Mouse (Mus musculus) midbrain, embryonic 15.5 days (tissue): ENCODE data around the gene Bcl2l15. TPM values are rescaled to one million over a fixed set of nuclear protein-coding genes. Genes with fewer than 3 reads are reported as not detected.
"Not testable (repeated sequence)": the region's sequence is repeated elsewhere in the genome, so short reads cannot be mapped to it uniquely, and the experiment has no call there.

ENCODE experiments used
- ATAC-seq: fragments of 200-750 bp; cut with Nextera tagmentation; replicated peaks from 2 replicates; pipeline ENCODE4 v1.8.0; 2017; ENCODE audit warnings: moderate TSS enrichment
- H3K27ac ChIP-seq: fragments of 300-500 bp; sonication (generic); 2 replicates; pipeline ENCODE4 v1.5.1; 2015; ENCODE audit warnings: mild to moderate bottlenecking, inconsistent platforms
- H3K27me3 ChIP-seq: fragments of 300-500 bp; sonication (generic); replicated peaks from 2 replicates; pipeline ENCODE4 v1.6.1; 2015; ENCODE audit warnings: inconsistent platforms
- H3K36me3 ChIP-seq: fragments of 300-500 bp; sonication (generic); replicated peaks from 2 replicates; pipeline ENCODE4 v1.6.1; 2015; ENCODE audit warnings: inconsistent platforms
- H3K4me1 ChIP-seq: fragments of 300-500 bp; sonication (generic); 2 replicates; pipeline ENCODE4 v1.6.1; 2015; ENCODE audit warnings: inconsistent platforms
- H3K4me2 ChIP-seq: fragments of 300-500 bp; sonication (generic); 2 replicates; pipeline ENCODE4 v1.6.1; 2015; ENCODE audit warnings: inconsistent platforms, mild to moderate bottlenecking, moderate library complexity
- H3K4me3 ChIP-seq: fragments of 300-500 bp; sonication (generic); 2 replicates; pipeline ENCODE4 v1.5.1; 2015; ENCODE audit warnings: mild to moderate bottlenecking, inconsistent platforms
- H3K9ac ChIP-seq: fragments of 300-500 bp; sonication (generic); 2 replicates; pipeline ENCODE4 v1.6.1; 2015; ENCODE audit warnings: mild to moderate bottlenecking, inconsistent platforms
- H3K9me3 ChIP-seq: fragments of 300-500 bp; sonication (generic); 2 replicates; pipeline ENCODE4 v1.6.1; 2016; ENCODE audit warnings: inconsistent platforms
- WGBS: fragments of 180-500 bp; shearing (Covaris S2); methylation state at CpG from one replicate; pipeline ENCODE4 v1.1.7; 2015; ENCODE audit warnings: mixed read lengths; 5-methylcytosine and 5-hydroxymethylcytosine counted together
- polyA plus RNA-seq: library from polyadenylated mRNA; unstranded; fragments of >200 nt; fragmentation: Nextera tagmentation; extraction: Ambion mirVana; gene quantifications from 2 replicates; pipeline ENCODE4 v1.2.1, GENCODE M21; 2015

Gene Bcl2l15
- polyA plus RNA-seq, 1 experiment from 2014 or later, result 0.18 TPM

GRCm38 (mm10) chr3:103801631-103802531, 30.5 kb upstream of the Bcl2l15 start:
- Histone ChIP-seq H3K4me3 (no peak overlapping the region), H3K4me2 (no peak overlapping the region), H3K9ac (no peak overlapping the region), H3K4me1 (no peaks in the 10 kb centered on the region), H3K36me3 (peaks cover 17% of the 10 kb centered on the region), H3K27me3 (no peaks in the 10 kb centered on the region), H3K9me3 (no peaks in the 10 kb centered on the region), H3K27ac (no peak overlapping the region)
- no peak for ATAC-seq
- WGBS, result 79% methylated on average over 10 of the region's 10 CpGs

GRCm38 (mm10) chr3:103802861-103803260, 29.5 kb upstream of the Bcl2l15 start:
- Histone ChIP-seq H3K9me3 (no peaks in the 10 kb centered on the region), H3K4me1 (peaks cover 5% of the 10 kb centered on the region), H3K9ac (no peak overlapping the region), H3K27me3 (no peaks in the 10 kb centered on the region), H3K4me2 (no peak overlapping the region), H3K27ac (no peak overlapping the region), H3K4me3 (no peak overlapping the region), H3K36me3 (peaks cover 17% of the 10 kb centered on the region)
- 89% methylated on average over 8 of the region's 8 CpGs for WGBS
- no peak for ATAC-seq

DNA sequence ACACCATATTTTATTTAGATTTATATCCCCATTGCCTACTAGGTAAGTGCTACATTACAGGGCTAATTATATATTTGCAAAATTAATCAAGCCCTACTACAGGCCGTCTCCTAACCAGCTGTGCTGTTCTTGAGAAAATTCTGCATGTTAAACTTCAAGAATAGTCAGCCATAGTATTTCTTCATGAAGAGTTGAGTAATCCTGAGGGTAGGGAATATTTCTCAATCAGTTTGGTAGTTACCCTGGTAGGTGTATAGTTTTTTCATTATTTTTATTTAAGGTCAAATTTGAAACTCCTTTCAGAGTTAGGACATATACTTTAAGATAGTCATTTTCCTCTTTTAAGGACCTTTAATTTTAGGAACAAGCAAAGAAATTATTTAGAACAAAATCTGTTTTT, 26.7 kb upstream of the Bcl2l15 start:
- ATAC-seq, result no peak
- Histone ChIP-seq H3K4me3 (no peak overlapping the region), H3K4me1 (peaks cover 21% of the 10 kb centered on the region), H3K27me3 (no peaks in the 10 kb centered on the region), H3K9ac (no peak overlapping the region), H3K4me2 (no peak overlapping the region), H3K9me3 (no peaks in the 10 kb centered on the region), H3K27ac (no peak overlapping the region), H3K36me3 (peaks cover 17% of the 10 kb centered on the region)
- 94% methylated on average over 1 of the region's 1 CpGs for WGBS

DNA sequence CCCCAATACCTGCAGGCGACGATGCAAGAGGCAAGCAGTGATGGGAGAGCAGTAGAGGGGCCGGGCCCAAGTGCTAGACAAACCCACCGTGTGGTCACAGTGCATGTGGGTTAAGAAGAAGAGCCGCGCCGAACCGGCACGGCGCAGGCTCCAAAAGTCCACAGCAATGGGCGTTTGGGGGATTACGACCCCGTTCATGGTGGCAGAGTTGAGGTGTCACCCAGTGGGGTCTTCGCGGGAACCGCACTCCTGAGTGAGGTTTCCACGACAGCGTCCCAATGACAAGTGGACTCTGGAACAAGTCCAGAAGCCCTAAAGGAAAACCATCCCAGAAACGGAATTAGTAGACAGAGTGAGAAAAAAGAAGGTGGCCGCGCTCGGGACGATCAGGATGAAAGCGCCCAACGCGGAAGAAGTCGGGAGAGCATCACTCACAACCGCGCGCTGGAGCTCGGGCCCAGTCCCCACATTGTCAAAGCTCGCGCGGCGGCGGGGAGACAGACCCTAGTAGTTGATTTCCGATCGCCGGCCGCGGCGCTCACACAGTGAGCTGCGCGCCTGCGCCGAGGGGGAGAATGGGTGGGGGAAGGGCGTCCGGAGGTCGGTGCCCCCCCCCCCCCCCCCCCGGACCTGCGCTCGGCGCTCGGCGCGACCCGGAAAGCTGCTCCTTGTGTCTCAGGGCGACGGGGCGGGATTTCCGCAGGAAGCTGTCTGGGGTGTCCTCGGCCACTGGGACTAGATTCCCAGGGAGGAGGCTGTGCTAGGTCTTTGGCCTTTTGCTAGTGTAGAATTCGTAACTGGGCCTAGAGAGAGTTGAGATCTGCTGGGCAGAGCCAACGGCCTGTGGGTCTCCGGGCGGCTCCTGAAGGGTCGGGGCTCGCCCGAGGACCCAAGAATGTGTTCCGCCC, 23.3 kb upstream of the Bcl2l15 start, which contains the start of the genes Dclre1b, Ap4b1 and Gm43064:
Gene Dclre1b (minus strand): TSS at position 554 of the 908 bp plus-strand sequence.
Gene Ap4b1 (plus strand): TSS at position 630 of the 908 bp plus-strand sequence.
Gene Gm43064 (plus strand): TSS at position 683 of the 908 bp plus-strand sequence.
- no peaks in the 10 kb centered on the region; the same call in 1 of the 2 replicates for H3K36me3 ChIP-seq
- peaks cover 21% of the 10 kb centered on the region for H3K4me1 ChIP-seq
- ATAC-seq, result peak; percentile 98
- peak within 1 kb of the TSS; percentile 91 for H3K9ac ChIP-seq
- peak within 1 kb of the TSS; percentile 89 for H3K27ac ChIP-seq
- H3K27me3 ChIP-seq, result no peaks in the 10 kb centered on the region
- H3K4me2 ChIP-seq, result peak within 1 kb of the TSS; percentile 82
- H3K9me3 ChIP-seq, result no peaks in the 10 kb centered on the region
- 0% methylated on average over 64 of the region's 70 CpGs for WGBS
- H3K4me3 ChIP-seq, result peak within 1 kb of the TSS; percentile 67

- peak overlapping the region; percentile 89 for H3K27ac ChIP-seq
- H3K4me1 ChIP-seq, result peaks cover 21% of the 10 kb centered on the region
- peak overlapping the region; percentile 91 for H3K9ac ChIP-seq
- H3K27me3 ChIP-seq, result no peaks in the 10 kb centered on the region
- WGBS, result 0% methylated on average over 14 of the region's 14 CpGs
- peak; percentile 75; the same call in 1 of the 2 replicates for ATAC-seq
- peak overlapping the region; percentile 67 for H3K4me3 ChIP-seq
- peaks cover 1% of the 10 kb centered on the region; the same call in 1 of the 2 replicates for H3K36me3 ChIP-seq
- peak overlapping the region; percentile 82 for H3K4me2 ChIP-seq
- H3K9me3 ChIP-seq, result no peaks in the 10 kb centered on the region
These were observed 22.6 kb upstream of the Bcl2l15 start for GRCm38 (mm10) chr3:103809799-103810150.

DNA sequence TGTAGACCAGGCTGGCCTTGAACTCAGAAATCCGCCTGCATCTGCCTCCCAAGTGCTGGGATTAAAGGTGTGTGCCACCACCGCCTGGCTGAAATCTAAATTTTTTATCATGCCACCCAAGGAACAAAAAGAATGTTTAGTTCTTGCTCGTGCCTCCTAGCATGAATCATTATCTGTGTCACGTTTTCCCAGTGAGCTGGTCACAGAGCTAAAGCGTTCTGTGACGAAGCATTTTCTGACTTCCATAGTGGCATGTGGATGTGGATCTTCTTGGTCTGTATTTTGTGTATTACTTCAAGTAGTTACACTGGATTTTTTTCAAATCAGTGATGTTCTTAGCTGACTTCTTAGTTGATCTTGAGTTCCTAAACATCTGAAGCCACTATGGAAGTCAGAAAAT, 21.4 kb upstream of the Bcl2l15 start:
- H3K27me3 ChIP-seq, result no peaks in the 10 kb centered on the region
- 89% methylated on average over 6 of the region's 6 CpGs for WGBS
- H3K4me3 ChIP-seq, result no peak overlapping the region
- H3K4me1 ChIP-seq, result peaks cover 21% of the 10 kb centered on the region
- no peak overlapping the region for H3K4me2 ChIP-seq
- H3K27ac ChIP-seq, result no peak overlapping the region
- ATAC-seq, result no peak
- H3K9me3 ChIP-seq, result no peaks in the 10 kb centered on the region
- peaks cover 6% of the 10 kb centered on the region; the same call in 1 of the 2 replicates for H3K36me3 ChIP-seq
- H3K9ac ChIP-seq, result no peak overlapping the region

DNA sequence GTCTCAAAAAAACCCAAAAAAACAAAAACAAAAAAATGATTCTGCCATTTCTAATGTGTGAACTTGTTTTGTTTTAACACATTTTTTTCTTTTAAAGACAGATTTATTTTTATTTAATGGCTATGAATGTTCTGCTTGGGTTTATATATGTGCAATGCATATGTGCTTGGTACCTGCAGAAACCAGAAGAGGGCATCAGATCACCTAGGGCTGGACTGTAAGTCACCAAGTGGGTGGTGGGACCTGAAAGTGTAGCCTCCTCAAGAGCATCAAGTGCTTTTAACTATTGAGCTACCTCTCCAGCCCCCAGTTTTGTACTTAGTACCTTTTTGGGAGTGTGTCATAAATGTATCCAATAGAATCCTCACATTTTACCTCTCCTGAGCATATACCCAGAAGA, 4.9 kb upstream of the Bcl2l15 start:
- Histone ChIP-seq H3K9me3 (no peaks in the 10 kb centered on the region), H3K9ac (no peak overlapping the region), H3K4me2 (no peak overlapping the region), H3K27ac (no peak overlapping the region), H3K4me3 (no peak overlapping the region), H3K36me3 (no peaks in the 10 kb centered on the region), H3K27me3 (no peaks in the 10 kb centered on the region), H3K4me1 (no peaks in the 10 kb centered on the region)
- no peak for ATAC-seq

GRCm38 (mm10) chr3:103829036-103829435, 3.4 kb upstream of the Bcl2l15 start:
- H3K27me3 ChIP-seq, result no peaks in the 10 kb centered on the region
- no peak overlapping the region for H3K27ac ChIP-seq
- H3K4me1 ChIP-seq, result no peaks in the 10 kb centered on the region
- no peak overlapping the region for H3K9ac ChIP-seq
- WGBS, result 88% methylated on average over 3 of the region's 3 CpGs
- ATAC-seq, result no peak
- H3K36me3 ChIP-seq, result no peaks in the 10 kb centered on the region
- no peaks in the 10 kb centered on the region for H3K9me3 ChIP-seq
- no peak overlapping the region for H3K4me3 ChIP-seq
- no peak overlapping the region for H3K4me2 ChIP-seq

- not testable (repeated sequence) for H3K4me1 ChIP-seq
These were observed 1.7 kb upstream of the Bcl2l15 start for GRCm38 (mm10) chr3:103830681-103831080.

DNA sequence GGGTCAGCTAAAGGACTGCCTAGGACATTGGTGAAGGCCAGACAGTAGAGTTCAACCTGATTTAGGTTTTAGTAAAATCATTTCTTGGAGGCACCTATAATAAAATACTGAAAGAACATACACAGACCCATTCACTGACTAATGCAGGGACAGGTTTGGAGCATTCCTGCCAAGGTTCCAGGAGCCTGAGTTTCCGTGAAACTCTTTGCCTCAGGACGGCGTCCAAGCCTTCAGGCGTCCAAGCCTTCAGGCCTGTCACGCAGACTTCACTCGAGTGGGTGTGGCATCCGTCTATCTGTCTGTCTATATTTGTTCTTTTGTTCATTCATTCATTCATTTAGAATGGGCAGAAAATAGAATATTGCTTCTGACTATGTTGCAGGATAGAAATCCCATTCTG, 1.3 kb upstream of the Bcl2l15 start:
- WGBS, result 83% methylated on average over 7 of the region's 7 CpGs
- Histone ChIP-seq H3K4me1 (no peaks in the 10 kb centered on the region), H3K4me3 (no peak overlapping the region), H3K27me3 (no peaks in the 10 kb centered on the region), H3K9ac (no peak overlapping the region), H3K9me3 (no peaks in the 10 kb centered on the region), H3K36me3 (no peaks in the 10 kb centered on the region), H3K27ac (no peak overlapping the region), H3K4me2 (no peak overlapping the region)
- ATAC-seq, result no peak

More at GRCm38 (mm10) chr3:103830681-103831080, 1.7 kb upstream of the Bcl2l15 start:
- not testable (repeated sequence) for H3K27me3 ChIP-seq, H3K9ac ChIP-seq, H3K4me2 ChIP-seq, H3K4me3 ChIP-seq, ATAC-seq, H3K36me3 ChIP-seq, H3K27ac ChIP-seq, H3K9me3 ChIP-seq
- WGBS, result 31% methylated on average over 1 of the region's 1 CpGs

DNA sequence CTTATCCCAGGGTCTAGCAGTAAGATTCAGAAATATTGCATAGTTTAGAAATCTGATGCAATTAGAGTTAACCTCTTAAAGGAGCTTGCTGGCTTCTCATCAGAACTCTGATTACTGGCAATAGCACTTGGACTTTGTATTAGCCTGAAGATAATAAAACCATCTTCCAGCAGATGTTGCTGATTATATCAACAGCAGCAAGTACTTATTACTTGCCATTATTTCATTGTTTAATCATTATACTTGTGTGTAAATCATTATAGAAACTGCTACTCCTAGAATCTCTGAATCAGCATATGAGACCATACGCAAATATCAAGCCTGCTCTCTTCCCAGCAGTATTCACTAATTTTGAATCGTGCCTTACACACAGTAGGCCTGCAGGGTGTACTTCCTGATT, 1.6 kb downstream of the Bcl2l15 start:
- no peak overlapping the region for H3K27ac ChIP-seq
- no peaks in the 10 kb centered on the region for H3K27me3 ChIP-seq
- no peaks in the 10 kb centered on the region for H3K4me1 ChIP-seq

GRCm38 (mm10) chr3:103835272-103835950, 3.0 kb downstream of the Bcl2l15 start:
- Histone ChIP-seq H3K36me3 (no peaks in the 10 kb centered on the region), H3K27me3 (no peaks in the 10 kb centered on the region), H3K4me1 (no peaks in the 10 kb centered on the region), H3K27ac (no peak overlapping the region), H3K9ac (no peak overlapping the region), H3K4me2 (no peak overlapping the region), H3K4me3 (no peak overlapping the region), H3K9me3 (no peaks in the 10 kb centered on the region)
- no peak for ATAC-seq
- 76% methylated on average over 6 of the region's 6 CpGs for WGBS

More for the DNA sequence above, 1.6 kb downstream of the Bcl2l15 start:
- WGBS, result 85% methylated on average over 2 of the region's 2 CpGs
- H3K9ac ChIP-seq, result no peak overlapping the region
- ATAC-seq, result no peak
- H3K4me3 ChIP-seq, result no peak overlapping the region
- H3K9me3 ChIP-seq, result no peaks in the 10 kb centered on the region
- H3K36me3 ChIP-seq, result no peaks in the 10 kb centered on the region
- no peak overlapping the region for H3K4me2 ChIP-seq
